Mouse (Mus musculus) forebrain, embryonic 10.5 days (tissue): ENCODE measurements around the gene Pnmal2. TPM values are rescaled to one million over a fixed set of nuclear protein-coding genes. Genes with fewer than 3 reads are reported as not detected.
"Not testable (repeated sequence)": the region's sequence is repeated elsewhere in the genome, so short reads cannot be mapped to it uniquely, and the experiment has no call there.

ENCODE experiments used
- DNase-seq: peaks from one replicate; pipeline ENCODE4 v3.0.0-alpha.2; 2017; ENCODE audit warnings: low spot score; ENCODE audit errors: extremely low spot score
- H3K27ac ChIP-seq: fragments of 300-500 bp; sonication (generic); 2 replicates; pipeline ENCODE4 v1.5.1; 2016; ENCODE audit warnings: mild to moderate bottlenecking
- H3K27me3 ChIP-seq: fragments of 300-500 bp; sonication (generic); 2 replicates; pipeline ENCODE4 v1.6.1; 2016; ENCODE audit warnings: mild to moderate bottlenecking; ENCODE audit not compliant: poor library complexity, severe bottlenecking
- H3K36me3 ChIP-seq: fragments of 300-500 bp; sonication (generic); replicated peaks from 2 replicates; pipeline ENCODE4 v1.6.1; 2016; ENCODE audit warnings: mild to moderate bottlenecking, moderate library complexity
- H3K4me1 ChIP-seq: fragments of 300-500 bp; sonication (generic); 2 replicates; pipeline ENCODE4 v1.6.1; 2016
- H3K4me3 ChIP-seq: fragments of 300-500 bp; sonication (generic); 2 replicates; pipeline ENCODE4 v1.5.1; 2016; ENCODE audit warnings: mild to moderate bottlenecking, moderate library complexity
- H3K9me3 ChIP-seq: fragments of 300-500 bp; sonication (generic); 2 replicates; pipeline ENCODE4 v1.6.1; 2016; ENCODE audit warnings: mild to moderate bottlenecking, moderate library complexity
- WGBS: fragments of 180-500 bp; shearing (Covaris S2); methylation state at CpG from one replicate; pipeline ENCODE4 v1.1.7; 2016; 5-methylcytosine and 5-hydroxymethylcytosine counted together
- polyA plus RNA-seq: library from polyadenylated mRNA; unstranded; fragments of >200 nt; fragmentation: Nextera tagmentation; extraction: Ambion mirVana; gene quantifications from 2 replicates; pipeline ENCODE4 v1.2.1, GENCODE M21; 2016

The Pnmal2 gene
- polyA plus RNA-seq, 1 experiment from 2014 or later = 6.8 TPM

DNA sequence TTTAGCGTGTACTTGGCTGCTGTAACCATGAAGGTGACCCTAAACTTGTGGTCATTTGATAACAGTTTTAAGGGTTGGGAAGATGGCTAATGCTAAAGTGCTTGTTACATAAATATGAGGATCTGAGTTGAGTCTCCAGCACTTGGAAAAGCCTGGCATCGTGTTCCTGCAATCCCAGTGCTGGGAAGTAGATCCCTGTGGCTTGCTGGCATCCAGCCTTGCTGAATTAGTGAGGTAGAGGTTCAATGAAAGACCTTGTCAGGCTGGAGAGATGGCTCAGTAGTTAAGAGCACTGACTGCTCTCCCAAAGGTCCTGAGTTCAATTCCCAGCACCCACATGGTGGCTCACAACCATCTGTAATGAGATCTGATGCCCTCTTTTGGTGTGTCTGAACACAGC lies 9.3 kb downstream of the Pnmal2 start:
- 68% methylated on average over 2 of the region's 2 CpGs for WGBS
- not testable (repeated sequence) for H3K9me3 ChIP-seq, DNase-seq, H3K4me3 ChIP-seq, H3K27ac ChIP-seq, H3K36me3 ChIP-seq
- Histone ChIP-seq H3K4me1 (peaks cover 31% of the 10 kb centered on the region), H3K27me3 (peaks cover 22% of the 10 kb centered on the region)

DNA sequence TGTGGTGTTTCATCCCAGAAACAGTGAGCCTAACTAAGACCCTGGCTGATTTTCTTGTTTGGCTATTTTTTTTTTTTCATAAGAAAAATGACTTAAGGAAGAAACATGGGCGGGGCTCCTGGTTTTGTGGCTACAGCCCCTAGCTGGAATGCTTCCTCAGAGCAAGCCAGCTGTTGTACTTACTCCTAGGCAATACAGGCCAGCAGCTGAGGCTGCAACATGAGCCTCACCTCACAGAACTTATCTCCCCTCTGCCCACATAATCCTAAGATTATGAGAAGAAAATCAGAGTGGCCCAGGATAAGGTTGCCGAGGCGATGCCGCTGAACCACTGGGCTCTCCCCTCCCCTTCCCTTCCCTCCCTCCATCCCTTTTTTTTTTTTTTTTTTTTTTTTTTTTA lies 11.2 kb downstream of the Pnmal2 start:
- 88% methylated on average over 4 of the region's 4 CpGs for WGBS
- H3K36me3 ChIP-seq = no peaks in the 10 kb centered on the region
- peaks cover 36% of the 10 kb centered on the region for H3K4me1 ChIP-seq
- no peak overlapping the region for H3K4me3 ChIP-seq
- DNase-seq = no peak
- H3K27ac ChIP-seq = no peak overlapping the region
- H3K9me3 ChIP-seq = no peaks in the 10 kb centered on the region
- H3K27me3 ChIP-seq = peaks cover 9% of the 10 kb centered on the region

GRCm38 (mm10) chr7:16956410-16957265 lies 12.2 kb downstream of the Pnmal2 start:
- Histone ChIP-seq H3K9me3 (no peaks in the 10 kb centered on the region), H3K36me3 (no peaks in the 10 kb centered on the region; the same call in 1 of the 2 replicates), H3K27me3 (peaks cover 10% of the 10 kb centered on the region), H3K27ac (no peak overlapping the region), H3K4me3 (no peak overlapping the region), H3K4me1 (peaks cover 34% of the 10 kb centered on the region)
- WGBS = 76% methylated on average over 15 of the region's 15 CpGs
- no peak for DNase-seq

- H3K36me3 ChIP-seq = peaks cover 3% of the 10 kb centered on the region; the same call in 1 of the 2 replicates
- H3K9me3 ChIP-seq = no peaks in the 10 kb centered on the region
- H3K27me3 ChIP-seq = peaks cover 10% of the 10 kb centered on the region
- H3K4me1 ChIP-seq = peaks cover 34% of the 10 kb centered on the region
- DNase-seq = peak; percentile 96
- peak within 1 kb of the TSS; percentile 50 for H3K4me3 ChIP-seq
- WGBS = 19% methylated on average over 17 of the region's 17 CpGs
- peak within 1 kb of the TSS; percentile 88 for H3K27ac ChIP-seq
Observed at GRCm38 (mm10) chr7:16959539-16960187, 15.2 kb downstream of the Pnmal2 start, which contains the start of gene Pnmal1. Gene Pnmal1, plus strand, starts transcription at chr7:16959679.

DNA sequence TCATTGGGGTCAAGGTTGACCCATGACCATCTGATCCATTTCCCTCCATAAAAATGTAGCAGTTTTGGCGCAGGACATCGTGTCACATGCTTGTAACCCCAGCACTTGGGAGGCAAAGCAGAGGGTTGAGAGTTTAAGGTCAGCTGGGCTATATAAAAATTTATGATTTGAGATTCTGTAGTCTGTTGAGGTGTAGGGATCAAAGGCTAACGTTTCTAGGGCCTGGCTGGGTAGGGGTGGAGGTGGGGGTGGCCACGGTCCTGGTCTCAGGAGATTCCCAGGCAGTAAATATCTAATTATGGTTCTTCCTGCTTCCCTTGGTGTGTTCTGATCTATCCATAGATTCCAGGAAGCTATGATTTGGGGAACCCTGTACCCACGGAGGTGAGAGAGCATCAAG lies 17.2 kb downstream of the Pnmal2 start:
- Histone ChIP-seq H3K27ac (peak overlapping the region; percentile 88; the same call in 1 of the 2 replicates), H3K4me3 (no peak overlapping the region), H3K9me3 (no peaks in the 10 kb centered on the region), H3K36me3 (peaks cover 3% of the 10 kb centered on the region; the same call in 1 of the 2 replicates), H3K27me3 (peaks cover 10% of the 10 kb centered on the region), H3K4me1 (peaks cover 30% of the 10 kb centered on the region)
- no peak for DNase-seq
- WGBS = 88% methylated on average over 5 of the region's 5 CpGs

- peaks cover 3% of the 10 kb centered on the region; the same call in 1 of the 2 replicates for H3K4me1 ChIP-seq
- peaks cover 8% of the 10 kb centered on the region; the same call in 1 of the 2 replicates for H3K9me3 ChIP-seq
- no peaks in the 10 kb centered on the region for H3K27me3 ChIP-seq
- no peak for DNase-seq
- no peak overlapping the region for H3K4me3 ChIP-seq
- H3K36me3 ChIP-seq = no peaks in the 10 kb centered on the region
- H3K27ac ChIP-seq = no peak overlapping the region
- WGBS = 93% methylated on average over 6 of the region's 6 CpGs
Observed at GRCm38 (mm10) chr7:16968414-16968813, 23.9 kb downstream of the Pnmal2 start.

DNA sequence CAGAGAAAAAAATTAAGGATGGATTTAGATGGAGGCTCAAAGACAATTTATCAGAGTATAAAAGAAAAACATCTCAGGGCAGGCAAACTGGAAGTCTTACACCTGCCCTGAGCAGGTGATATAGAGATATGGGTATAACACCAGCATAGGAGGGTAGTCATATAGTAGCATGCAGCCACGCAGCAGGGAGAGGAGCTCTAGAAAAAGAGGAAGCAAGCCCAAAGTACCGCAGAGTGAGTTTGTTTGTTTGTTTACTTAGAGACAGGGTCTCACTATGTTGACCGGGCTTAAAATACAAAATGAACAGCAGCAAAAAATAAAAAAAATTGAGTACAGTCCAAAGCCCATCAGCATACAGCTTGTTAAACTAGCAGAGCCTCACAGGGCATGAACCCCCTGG lies 26.7 kb downstream of the Pnmal2 start:
- H3K9me3 ChIP-seq = peaks cover 8% of the 10 kb centered on the region; the same call in 1 of the 2 replicates
- no peaks in the 10 kb centered on the region for H3K27me3 ChIP-seq
- H3K27ac ChIP-seq = no peak overlapping the region
- H3K4me1 ChIP-seq = peaks cover 3% of the 10 kb centered on the region; the same call in 1 of the 2 replicates
- H3K4me3 ChIP-seq = no peak overlapping the region
- 89% methylated on average over 3 of the region's 3 CpGs for WGBS
- no peaks in the 10 kb centered on the region for H3K36me3 ChIP-seq
- no peak for DNase-seq

GRCm38 (mm10) chr7:16974018-16974417 lies 29.5 kb downstream of the Pnmal2 start:
- H3K9me3 ChIP-seq = peaks cover 8% of the 10 kb centered on the region; the same call in 1 of the 2 replicates
- 82% methylated on average over 6 of the region's 6 CpGs for WGBS
- no peak for DNase-seq

GRCm38 (mm10) chr7:16976298-16976697 lies 31.8 kb downstream of the Pnmal2 start:
- Histone ChIP-seq H3K9me3 (no peaks in the 10 kb centered on the region), H3K27ac (no peak overlapping the region), H3K36me3 (no peaks in the 10 kb centered on the region), H3K4me3 (no peak overlapping the region), H3K27me3 (no peaks in the 10 kb centered on the region), H3K4me1 (peaks cover 18% of the 10 kb centered on the region)
- DNase-seq = no peak
- 71% methylated on average over 8 of the region's 8 CpGs for WGBS

More at GRCm38 (mm10) chr7:16974018-16974417, 29.5 kb downstream of the Pnmal2 start:
- Histone ChIP-seq H3K27me3 (no peaks in the 10 kb centered on the region), H3K4me3 (no peak overlapping the region), H3K36me3 (no peaks in the 10 kb centered on the region), H3K27ac (no peak overlapping the region), H3K4me1 (peaks cover 3% of the 10 kb centered on the region; the same call in 1 of the 2 replicates)

GRCm38 (mm10) chr7:16978173-16978572 lies 33.7 kb downstream of the Pnmal2 start:
- no peak overlapping the region for H3K27ac ChIP-seq
- no peak for DNase-seq
- peaks cover 31% of the 10 kb centered on the region for H3K4me1 ChIP-seq
- 76% methylated on average over 6 of the region's 6 CpGs for WGBS
- H3K36me3 ChIP-seq = no peaks in the 10 kb centered on the region
- no peaks in the 10 kb centered on the region for H3K27me3 ChIP-seq
- no peak overlapping the region for H3K4me3 ChIP-seq
- no peaks in the 10 kb centered on the region for H3K9me3 ChIP-seq

- Histone ChIP-seq H3K9me3 (no peaks in the 10 kb centered on the region), H3K4me1 (peaks cover 35% of the 10 kb centered on the region), H3K27me3 (no peaks in the 10 kb centered on the region), H3K36me3 (no peaks in the 10 kb centered on the region), H3K4me3 (no peak overlapping the region), H3K27ac (no peak overlapping the region)
- 94% methylated on average over 3 of the region's 3 CpGs for WGBS
- DNase-seq = no peak
Observed at GRCm38 (mm10) chr7:16978593-16978992, 34.1 kb downstream of the Pnmal2 start.

GRCm38 (mm10) chr7:16980348-16980747 lies 35.9 kb downstream of the Pnmal2 start:
- WGBS = 17% methylated on average over 12 of the region's 12 CpGs
- DNase-seq = peak; percentile 49
- peaks cover 43% of the 10 kb centered on the region for H3K4me1 ChIP-seq
- H3K36me3 ChIP-seq = peaks cover under 1% of the 10 kb centered on the region
- H3K27me3 ChIP-seq = no peaks in the 10 kb centered on the region
- H3K9me3 ChIP-seq = no peaks in the 10 kb centered on the region
- peak overlapping the region; percentile 35 for H3K4me3 ChIP-seq
- peak overlapping the region; percentile 85 for H3K27ac ChIP-seq
